Mouse (Mus musculus) heart, embryonic 13.5 days (tissue): ENCODE measurements at regions not wholly inside any gene's neighbourhood (a gene's known extent, or its start where the extent isn't known, plus 50 kb on each side); places are given as distances from the start of the nearest gene placed in this dataset.

Source experiments
- ATAC-seq: fragments of 200-750 bp; cut with Nextera tagmentation; 2 replicates; pipeline ENCODE4 v1.8.0; 2017; ENCODE audit warnings: moderate TSS enrichment; ENCODE audit not compliant: insufficient number of reproducible peaks, low FRiP score, low TSS enrichment; ENCODE audit errors: extremely low read depth
- H3K27ac ChIP-seq: fragments of 300-500 bp; sonication (generic); replicated peaks from 2 replicates; pipeline ENCODE4 v1.5.1; 2015; ENCODE audit warnings: moderate library complexity, mild to moderate bottlenecking, inconsistent platforms
- H3K27me3 ChIP-seq: fragments of 300-500 bp; sonication (generic); replicated peaks from 2 replicates; pipeline ENCODE4 v1.6.1; 2015; ENCODE audit warnings: mild to moderate bottlenecking, inconsistent platforms
- H3K36me3 ChIP-seq: fragments of 300-500 bp; sonication (generic); 2 replicates; pipeline ENCODE4 v1.6.1; 2015; ENCODE audit warnings: mild to moderate bottlenecking, inconsistent platforms
- H3K4me1 ChIP-seq: fragments of 300-500 bp; sonication (generic); 2 replicates; pipeline ENCODE4 v1.6.1; 2015; ENCODE audit warnings: inconsistent platforms
- H3K4me2 ChIP-seq: fragments of 300-500 bp; sonication (generic); 2 replicates; pipeline ENCODE4 v1.6.1; 2015; ENCODE audit warnings: inconsistent platforms, mild to moderate bottlenecking, moderate library complexity
- H3K4me3 ChIP-seq: fragments of 300-500 bp; sonication (generic); 2 replicates; pipeline ENCODE4 v1.5.1; 2015; ENCODE audit warnings: moderate library complexity, mild to moderate bottlenecking, inconsistent platforms
- H3K9ac ChIP-seq: fragments of 300-500 bp; sonication (generic); 2 replicates; pipeline ENCODE4 v1.6.1; 2015; ENCODE audit warnings: inconsistent platforms, mild to moderate bottlenecking, moderate library complexity
- H3K9me3 ChIP-seq: fragments of 300-500 bp; sonication (generic); 2 replicates; pipeline ENCODE4 v1.6.1; 2016; ENCODE audit warnings: inconsistent platforms
- WGBS: fragments of 180-500 bp; shearing (Covaris S2); methylation state at CpG from one replicate; pipeline ENCODE4 v1.1.7; 2015; ENCODE audit warnings: mixed read lengths; 5-methylcytosine and 5-hydroxymethylcytosine counted together

- no peaks in the 10 kb centered on the region for H3K36me3 ChIP-seq
- ATAC-seq = no peak
- no peaks in the 10 kb centered on the region for H3K9me3 ChIP-seq
- H3K4me1 ChIP-seq = no peaks in the 10 kb centered on the region
- no peak overlapping the region for H3K4me2 ChIP-seq
- H3K27ac ChIP-seq = no peak overlapping the region
- H3K27me3 ChIP-seq = no peaks in the 10 kb centered on the region
- WGBS = 75% methylated on average over 9 of the region's 9 CpGs
- no peak overlapping the region for H3K4me3 ChIP-seq
- no peak overlapping the region for H3K9ac ChIP-seq
Measured at GRCm38 (mm10) chr2:116716529-116717201, 161.8 kb upstream of the Tmco5 start.

- Histone ChIP-seq H3K9ac (no peak overlapping the region), H3K36me3 (no peaks in the 10 kb centered on the region), H3K4me2 (no peak overlapping the region), H3K27me3 (no peaks in the 10 kb centered on the region), H3K9me3 (no peaks in the 10 kb centered on the region), H3K4me1 (no peaks in the 10 kb centered on the region), H3K4me3 (no peak overlapping the region), H3K27ac (no peak overlapping the region)
- WGBS = 79% methylated on average over 5 of the region's 5 CpGs
- ATAC-seq = no peak
Measured at GRCm38 (mm10) chr2:116718637-116719036, 159.9 kb upstream of the Tmco5 start.

- ATAC-seq = no peak
- H3K4me2 ChIP-seq = no peak overlapping the region
- 49% methylated on average over 1 of the region's 1 CpGs for WGBS
Measured at GRCm38 (mm10) chr2:116727591-116727990, 150.9 kb upstream of the Tmco5 start.

GRCm38 (mm10) chr2:116735702-116736101 is 142.8 kb upstream of the Tmco5 start:
- H3K9ac ChIP-seq = no peak overlapping the region
- no peaks in the 10 kb centered on the region for H3K27me3 ChIP-seq
- 15% methylated on average over 3 of the region's 3 CpGs for WGBS
- H3K4me3 ChIP-seq = no peak overlapping the region
- no peak overlapping the region for H3K4me2 ChIP-seq
- H3K27ac ChIP-seq = no peak overlapping the region
- H3K9me3 ChIP-seq = no peaks in the 10 kb centered on the region
- no peaks in the 10 kb centered on the region for H3K36me3 ChIP-seq
- peaks cover 4% of the 10 kb centered on the region; the same call in 1 of the 2 replicates for H3K4me1 ChIP-seq
- no peak; the same call in 1 of the 2 replicates for ATAC-seq

More at GRCm38 (mm10) chr2:116727591-116727990, 150.9 kb upstream of the Tmco5 start:
- no peak overlapping the region for H3K4me3 ChIP-seq
- no peak overlapping the region for H3K27ac ChIP-seq
- H3K4me1 ChIP-seq = no peaks in the 10 kb centered on the region
- H3K9me3 ChIP-seq = no peaks in the 10 kb centered on the region
- H3K27me3 ChIP-seq = no peaks in the 10 kb centered on the region
- H3K9ac ChIP-seq = no peak overlapping the region
- no peaks in the 10 kb centered on the region for H3K36me3 ChIP-seq

GRCm38 (mm10) chr2:116768459-116769047 is 109.9 kb upstream of the Tmco5 start:
- H3K4me3 ChIP-seq = peak overlapping the region; percentile 5; the same call in 1 of the 2 replicates
- H3K4me2 ChIP-seq = peak overlapping the region; percentile 53
- no peak overlapping the region for H3K9ac ChIP-seq
- H3K27ac ChIP-seq = no peak overlapping the region
- peaks cover 7% of the 10 kb centered on the region for H3K4me1 ChIP-seq
- no peaks in the 10 kb centered on the region for H3K36me3 ChIP-seq
- peaks cover 46% of the 10 kb centered on the region for H3K27me3 ChIP-seq
- no peak for ATAC-seq
- no peaks in the 10 kb centered on the region for H3K9me3 ChIP-seq
- 40% methylated on average over 15 of the region's 15 CpGs for WGBS

- H3K27ac ChIP-seq = no peak overlapping the region
- no peaks in the 10 kb centered on the region for H3K9me3 ChIP-seq
- ATAC-seq = no peak
- peaks cover 7% of the 10 kb centered on the region for H3K4me1 ChIP-seq
- WGBS = 76% methylated on average over 4 of the region's 4 CpGs
- no peaks in the 10 kb centered on the region for H3K36me3 ChIP-seq
- peak overlapping the region; percentile 53; the same call in 1 of the 2 replicates for H3K4me2 ChIP-seq
- no peak overlapping the region for H3K4me3 ChIP-seq
- H3K27me3 ChIP-seq = peaks cover 46% of the 10 kb centered on the region
- no peak overlapping the region for H3K9ac ChIP-seq
Measured at GRCm38 (mm10) chr2:116769186-116769585, 109.3 kb upstream of the Tmco5 start.

GRCm38 (mm10) chr2:116772569-116772968 is 105.9 kb upstream of the Tmco5 start:
- 83% methylated on average over 6 of the region's 6 CpGs for WGBS
- H3K27ac ChIP-seq = no peak overlapping the region
- peaks cover 23% of the 10 kb centered on the region; the same call in 1 of the 2 replicates for H3K27me3 ChIP-seq
- no peak overlapping the region for H3K9ac ChIP-seq
- no peaks in the 10 kb centered on the region for H3K36me3 ChIP-seq
- ATAC-seq = no peak
- no peak overlapping the region for H3K4me2 ChIP-seq
- H3K9me3 ChIP-seq = no peaks in the 10 kb centered on the region
- peaks cover 7% of the 10 kb centered on the region for H3K4me1 ChIP-seq
- H3K4me3 ChIP-seq = no peak overlapping the region

- Histone ChIP-seq H3K4me2 (no peak overlapping the region), H3K9me3 (no peaks in the 10 kb centered on the region), H3K4me1 (no peaks in the 10 kb centered on the region), H3K27ac (no peak overlapping the region), H3K4me3 (no peak overlapping the region), H3K36me3 (no peaks in the 10 kb centered on the region), H3K9ac (no peak overlapping the region), H3K27me3 (no peaks in the 10 kb centered on the region)
- ATAC-seq = no peak
- 75% methylated on average over 2 of the region's 2 CpGs for WGBS
Measured at GRCm38 (mm10) chr2:116800141-116800540, 78.3 kb upstream of the Tmco5 start.

- H3K4me3 ChIP-seq = no peak overlapping the region
- no peak overlapping the region for H3K9ac ChIP-seq
- H3K27ac ChIP-seq = no peak overlapping the region
- no peaks in the 10 kb centered on the region for H3K4me1 ChIP-seq
- 72% methylated on average over 7 of the region's 7 CpGs for WGBS
- no peaks in the 10 kb centered on the region for H3K27me3 ChIP-seq
- no peak overlapping the region for H3K4me2 ChIP-seq
- no peak for ATAC-seq
- no peaks in the 10 kb centered on the region for H3K36me3 ChIP-seq
- H3K9me3 ChIP-seq = no peaks in the 10 kb centered on the region
Measured at GRCm38 (mm10) chr2:116801578-116801977, 76.9 kb upstream of the Tmco5 start.

- Histone ChIP-seq H3K4me3 (no peak overlapping the region), H3K9ac (no peak overlapping the region), H3K9me3 (no peaks in the 10 kb centered on the region), H3K4me2 (no peak overlapping the region), H3K27ac (no peak overlapping the region), H3K27me3 (no peaks in the 10 kb centered on the region), H3K4me1 (no peaks in the 10 kb centered on the region), H3K36me3 (no peaks in the 10 kb centered on the region)
- ATAC-seq = no peak
- 87% methylated on average over 3 of the region's 3 CpGs for WGBS
Measured at GRCm38 (mm10) chr2:116807207-116807606, 71.3 kb upstream of the Tmco5 start.

GRCm38 (mm10) chr2:116807636-116808035 is 70.9 kb upstream of the Tmco5 start:
- H3K36me3 ChIP-seq = no peaks in the 10 kb centered on the region
- 83% methylated on average over 7 of the region's 7 CpGs for WGBS
- no peak overlapping the region for H3K4me3 ChIP-seq
- H3K27ac ChIP-seq = no peak overlapping the region
- no peaks in the 10 kb centered on the region for H3K4me1 ChIP-seq
- ATAC-seq = no peak
- H3K4me2 ChIP-seq = no peak overlapping the region
- no peaks in the 10 kb centered on the region for H3K9me3 ChIP-seq
- no peaks in the 10 kb centered on the region for H3K27me3 ChIP-seq
- no peak overlapping the region for H3K9ac ChIP-seq

GRCm38 (mm10) chr2:116808113-116808512 is 70.4 kb upstream of the Tmco5 start:
- Histone ChIP-seq H3K9me3 (no peaks in the 10 kb centered on the region), H3K27ac (no peak overlapping the region), H3K36me3 (no peaks in the 10 kb centered on the region), H3K27me3 (no peaks in the 10 kb centered on the region), H3K4me2 (no peak overlapping the region), H3K4me3 (no peak overlapping the region), H3K9ac (no peak overlapping the region), H3K4me1 (peaks cover 1% of the 10 kb centered on the region; the same call in 1 of the 2 replicates)
- WGBS = 73% methylated on average over 6 of the region's 6 CpGs
- ATAC-seq = no peak
